Mouse (Mus musculus): Measurements from ENCODE around the gene Ptms.
"Not testable (repeated sequence)": the region's sequence is repeated elsewhere in the genome, so short reads cannot be mapped to it uniquely, and the experiment has no call there.

Ptms gene

DNA sequence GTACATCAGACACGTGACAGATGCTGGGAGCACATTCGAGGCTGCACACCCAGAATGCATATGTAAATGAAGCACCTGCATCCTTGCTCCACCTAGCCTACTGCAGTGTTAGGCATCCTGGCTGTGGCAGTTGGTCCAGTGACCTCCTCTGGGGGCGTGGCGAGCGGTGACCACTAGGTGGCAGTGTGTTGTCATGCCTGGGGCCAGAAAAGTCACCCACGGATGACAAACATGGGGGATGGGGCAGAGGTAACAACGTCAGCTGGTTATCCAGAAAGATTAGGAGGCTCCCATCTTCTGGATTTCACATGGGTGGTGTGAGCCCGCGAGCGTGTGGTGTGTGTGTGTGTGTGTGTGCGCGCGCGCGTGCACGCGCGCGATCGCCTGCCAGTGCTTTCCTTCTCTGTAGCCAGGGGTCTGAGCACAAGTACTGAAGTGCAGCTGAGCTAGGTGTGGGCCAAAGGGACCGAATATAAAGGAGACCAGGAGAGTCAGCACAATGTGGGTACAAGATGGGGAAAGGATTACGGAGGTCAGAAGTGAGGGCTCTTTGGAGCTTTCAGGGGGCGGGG lies 16.2 kb downstream of the Ptms start:
- DNase-seq: peak; percentile 87

DNA sequence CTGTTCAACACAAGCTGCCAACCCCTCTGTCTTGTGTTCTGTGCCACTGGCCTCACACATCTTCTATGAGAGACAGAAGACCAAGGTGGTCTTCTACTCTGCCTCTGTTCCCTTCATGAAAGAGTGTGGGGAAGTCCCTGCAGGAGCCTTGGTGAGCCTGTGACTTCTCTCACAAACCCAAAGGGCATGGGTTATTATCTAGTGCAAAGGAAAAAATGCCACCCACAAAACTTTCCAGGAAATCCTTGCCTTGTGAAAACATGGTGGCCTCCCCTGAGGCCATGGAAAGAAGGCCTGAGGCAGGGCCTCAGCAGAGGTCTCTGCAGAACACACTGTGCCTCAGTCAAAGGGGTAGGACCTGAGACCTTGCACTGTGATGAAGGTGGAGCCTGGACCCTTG lies 18.1 kb downstream of the Ptms start:
- DNase-seq: no peak

DNA sequence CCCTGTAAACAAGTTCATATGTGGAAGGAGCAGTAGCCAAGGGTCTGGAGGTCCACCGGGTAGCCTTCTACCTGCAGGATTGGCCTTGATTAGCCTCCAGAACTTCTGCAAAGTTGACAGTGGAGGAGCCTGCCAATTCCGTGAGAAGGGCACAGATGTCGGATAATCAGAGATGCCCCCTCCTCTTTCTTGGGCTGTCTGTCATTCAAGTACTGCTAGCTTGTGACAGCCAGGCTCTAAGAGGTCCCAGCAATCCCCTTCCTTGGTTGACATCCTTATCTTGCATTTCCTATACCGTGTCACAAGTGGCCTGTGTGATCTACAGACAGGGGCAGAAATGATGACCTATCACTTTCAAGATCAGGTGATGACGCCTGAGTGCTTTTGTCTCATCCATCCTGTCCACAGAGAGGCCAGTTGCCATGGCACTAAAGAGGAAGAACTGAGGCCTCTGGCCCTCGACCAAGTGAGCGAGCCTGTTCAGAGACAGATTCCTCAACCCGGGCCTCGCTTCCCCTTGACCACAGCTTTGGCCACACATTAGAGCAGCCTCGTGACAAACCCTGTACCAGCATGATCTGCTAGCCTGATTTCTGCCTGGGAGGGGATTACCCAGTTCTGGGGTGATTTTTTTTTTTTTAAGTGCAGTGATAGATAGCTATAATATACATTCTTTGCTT lies 19.0 kb downstream of the Ptms start:
- peak; percentile 19 for DNase-seq

DNA sequence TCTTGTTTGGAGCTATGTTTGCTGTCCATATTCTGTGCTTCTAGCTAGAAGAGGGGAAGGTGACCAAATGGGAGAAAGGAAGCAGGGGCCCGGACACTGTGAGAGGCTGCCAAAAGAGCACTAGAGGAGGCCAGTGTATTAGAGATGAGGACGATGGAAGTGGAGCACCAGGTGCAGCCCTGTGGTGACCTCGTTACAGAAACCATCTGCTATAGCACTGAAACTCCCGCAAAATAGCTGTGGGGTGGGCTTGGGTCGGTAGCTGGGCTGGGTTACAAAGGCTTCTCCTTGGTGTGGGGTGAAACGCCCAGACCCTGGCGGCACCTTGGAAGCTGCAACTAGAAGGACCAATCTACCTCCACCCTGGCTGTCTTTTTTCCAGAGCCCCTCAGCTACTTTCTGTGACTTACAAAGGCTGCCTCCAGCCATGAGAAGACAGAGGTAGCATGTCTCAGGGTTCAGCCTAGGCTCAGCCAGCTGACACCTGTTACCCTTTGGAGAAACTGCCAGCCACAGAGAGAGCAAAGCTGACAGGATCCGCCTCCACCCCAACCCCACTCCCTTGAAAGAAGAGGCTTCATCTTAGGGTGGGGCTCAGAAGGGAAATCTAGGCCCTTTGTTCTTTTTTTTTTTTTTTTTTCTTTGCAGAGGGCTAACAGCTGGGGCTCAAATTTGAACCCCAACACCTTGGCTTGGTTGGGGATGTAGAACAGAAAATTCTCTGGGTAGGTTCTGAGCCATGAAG lies 19.7 kb downstream of the Ptms start:
- no peak for DNase-seq

DNA sequence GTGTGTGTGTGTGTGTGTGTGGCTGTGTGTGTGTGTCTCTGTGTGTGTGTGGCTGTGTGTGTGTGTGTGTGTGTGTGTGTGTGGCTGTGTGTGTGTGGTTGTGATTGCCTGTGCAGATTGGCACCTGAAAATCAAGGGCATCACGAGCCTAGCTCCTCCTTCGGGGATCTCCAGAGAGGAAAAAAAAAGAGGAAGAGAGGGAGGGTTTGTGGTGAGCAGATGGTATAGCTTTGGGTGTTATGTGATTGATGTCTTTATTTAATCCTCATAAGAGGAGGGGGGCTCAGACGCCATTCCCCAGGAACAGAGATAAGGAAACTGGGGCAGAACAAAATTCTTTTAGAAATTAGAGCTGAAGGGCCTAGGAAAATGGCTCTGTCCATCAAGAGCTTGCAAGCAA lies 21.5 kb downstream of the Ptms start:
- DNase-seq: no peak

DNA sequence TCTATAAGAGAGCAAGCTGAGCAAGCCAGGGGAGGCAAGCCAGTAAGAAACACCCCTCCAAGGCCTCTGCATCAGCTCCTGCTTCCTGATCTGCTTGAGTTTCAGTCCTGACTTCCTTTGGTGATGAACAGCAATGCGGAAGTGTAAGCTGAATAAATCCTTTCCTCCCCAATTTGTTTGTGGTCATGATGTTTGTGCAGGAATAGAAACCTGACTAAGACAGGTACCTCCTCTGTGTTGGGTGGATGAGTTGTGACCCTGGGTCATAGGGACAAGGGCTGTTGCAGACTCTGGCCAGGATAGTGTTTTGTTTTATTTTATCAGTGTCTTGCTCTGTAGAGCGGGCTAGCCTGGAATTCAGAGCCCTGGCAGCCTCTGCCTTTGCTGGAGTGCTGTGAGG lies 25.8 kb downstream of the Ptms start:
- DNase-seq: not testable (repeated sequence)

DNA sequence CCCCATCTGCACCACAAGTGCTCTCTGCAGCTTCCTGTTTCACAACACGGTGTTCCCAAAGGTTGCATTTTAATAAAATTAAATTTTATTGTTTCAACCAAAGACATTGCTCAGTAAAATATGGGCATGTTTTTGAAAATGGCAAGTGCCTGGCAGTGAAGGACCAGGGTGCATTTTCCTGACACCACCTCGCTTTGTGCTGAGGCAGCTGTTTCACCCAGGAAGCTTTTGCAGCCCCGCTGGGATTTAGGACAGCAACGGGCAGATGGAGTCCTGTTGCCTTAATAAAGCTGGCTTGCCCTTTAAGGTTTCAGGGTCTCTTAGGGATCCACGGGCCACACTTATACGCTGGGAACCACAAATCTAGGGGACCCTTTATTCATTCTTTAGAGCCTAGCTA lies 28.9 kb downstream of the Ptms start:
- no peak for DNase-seq

DNA sequence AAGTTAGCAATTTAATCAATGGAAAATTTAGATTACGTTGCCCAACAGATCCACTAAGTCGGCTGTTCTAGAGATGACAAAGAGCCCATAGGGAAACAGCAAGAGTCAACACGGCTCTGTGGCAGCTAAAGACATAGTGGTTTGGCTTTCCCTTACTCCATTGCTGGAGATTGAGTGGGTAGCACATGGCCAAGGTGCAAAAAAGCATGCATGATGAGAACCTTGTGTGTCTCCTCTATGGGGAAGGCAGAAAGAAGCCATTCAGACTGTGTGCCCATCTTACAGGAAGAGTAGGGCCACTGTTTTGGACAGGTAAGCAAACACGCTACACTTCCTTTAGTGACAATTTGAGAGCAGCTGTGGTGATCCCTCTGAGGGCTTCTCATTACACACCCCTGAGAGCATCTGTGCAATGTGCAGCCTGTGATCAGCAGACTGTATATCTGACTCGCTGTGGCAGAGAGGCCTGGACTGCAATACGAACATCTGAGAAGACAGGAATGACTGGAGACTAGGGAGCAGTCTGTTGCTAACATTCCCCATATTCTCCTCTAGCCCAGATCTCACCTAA lies 31.3 kb downstream of the Ptms start:
- DNase-seq: no peak

DNA sequence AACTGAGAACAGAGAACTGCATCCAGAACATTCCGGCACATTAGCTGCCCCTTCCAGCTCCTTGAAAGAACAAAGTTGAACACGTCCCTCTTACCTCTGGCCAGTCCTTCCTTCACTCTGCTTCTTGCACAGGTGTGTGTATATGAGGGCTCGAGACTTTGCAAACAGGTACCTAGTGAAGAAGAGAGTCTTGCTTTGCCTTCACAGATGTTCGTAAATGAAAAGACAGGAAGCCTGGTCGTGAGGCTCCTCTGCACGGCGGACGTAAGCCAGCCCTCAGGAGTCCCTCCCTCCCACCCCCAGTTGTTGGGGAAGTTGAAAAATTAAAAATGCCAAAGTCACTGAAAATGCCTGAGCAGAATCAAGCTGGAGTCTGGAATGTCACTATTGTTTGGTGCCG lies 31.9 kb downstream of the Ptms start, which contains the start of gene Cd4:
TSS of gene Cd4 (minus strand) at position 236 of the 400 bp plus-strand sequence.
- DNase-seq: no peak

DNA sequence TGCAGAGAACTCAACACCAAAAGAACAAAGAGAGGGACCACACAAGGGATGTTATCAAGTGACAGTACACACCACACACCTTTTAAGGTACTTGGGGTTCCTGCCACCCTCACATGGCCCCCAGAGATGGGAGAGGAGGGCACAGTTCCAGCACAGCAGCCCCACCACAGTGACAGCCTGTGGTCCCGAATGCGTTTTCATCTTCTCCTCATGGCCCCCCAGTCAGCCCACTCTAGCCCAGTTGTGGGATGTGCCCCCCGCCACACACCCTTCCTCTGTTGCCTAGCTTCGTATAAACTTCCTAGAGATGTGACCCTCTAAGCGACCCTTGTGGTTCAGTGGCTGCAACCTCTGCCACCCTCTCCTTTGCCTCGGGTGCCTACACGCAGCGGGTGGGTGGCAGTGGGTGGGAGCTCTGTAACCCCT lies 33.9 kb downstream of the Ptms start:
- no peak for DNase-seq

DNA sequence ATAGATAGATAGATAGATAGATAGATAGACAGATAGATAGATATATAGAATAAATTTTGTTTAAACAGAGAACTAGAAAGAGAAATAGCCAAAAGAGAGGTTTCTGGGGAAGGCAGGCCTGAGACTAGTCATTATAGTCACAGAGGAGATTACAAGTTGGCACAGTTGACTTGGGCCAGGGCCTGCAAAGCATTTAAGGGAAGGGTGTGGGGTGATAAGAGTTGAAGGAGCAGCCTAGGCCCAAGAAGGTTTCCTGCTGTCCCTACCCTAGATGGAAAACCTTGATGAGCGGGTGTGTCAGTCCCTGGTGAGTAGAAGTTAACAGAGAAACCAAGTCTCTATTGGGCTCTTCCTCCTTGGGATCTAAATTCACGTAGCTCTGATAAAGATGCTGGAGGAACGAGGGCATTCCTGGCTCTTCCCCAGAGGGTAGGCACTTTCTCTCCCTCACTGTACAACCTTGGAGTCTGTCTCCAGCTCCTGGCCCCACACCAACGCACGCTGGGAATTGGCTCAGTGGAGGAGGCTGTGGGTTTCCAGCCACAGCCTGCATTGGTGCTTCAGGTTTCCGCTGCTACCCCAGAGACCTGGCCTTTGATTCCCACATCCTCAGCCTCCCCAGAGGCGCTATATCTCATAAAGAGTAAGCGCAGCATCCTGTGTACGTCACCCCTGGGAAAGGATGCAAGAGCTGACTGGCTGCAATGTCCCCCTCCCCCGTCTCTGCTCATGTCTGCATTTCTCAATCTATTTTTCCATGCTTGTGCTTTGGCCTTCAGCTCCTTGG lies 35.0 kb downstream of the Ptms start:
- DNase-seq: no peak

DNA sequence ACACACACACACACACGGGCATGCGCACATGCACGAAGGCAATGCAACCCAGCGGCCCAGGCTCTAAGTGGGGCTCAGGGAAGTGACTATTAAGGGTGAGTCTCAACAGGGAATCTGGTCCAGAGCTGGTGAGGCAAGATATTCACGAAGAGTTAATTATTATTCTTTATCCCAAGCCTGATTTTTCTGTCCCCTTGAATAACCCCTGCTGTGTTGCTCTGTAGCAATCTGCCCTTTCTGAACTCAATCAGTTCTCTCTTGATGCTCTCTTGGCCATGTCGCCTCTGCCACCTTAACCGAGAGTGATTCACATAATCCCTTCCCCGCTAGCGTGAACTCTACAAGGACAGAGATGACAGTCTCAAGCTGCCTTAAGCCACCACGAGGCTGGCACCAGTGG lies 36.6 kb downstream of the Ptms start:
- DNase-seq: no peak

DNA sequence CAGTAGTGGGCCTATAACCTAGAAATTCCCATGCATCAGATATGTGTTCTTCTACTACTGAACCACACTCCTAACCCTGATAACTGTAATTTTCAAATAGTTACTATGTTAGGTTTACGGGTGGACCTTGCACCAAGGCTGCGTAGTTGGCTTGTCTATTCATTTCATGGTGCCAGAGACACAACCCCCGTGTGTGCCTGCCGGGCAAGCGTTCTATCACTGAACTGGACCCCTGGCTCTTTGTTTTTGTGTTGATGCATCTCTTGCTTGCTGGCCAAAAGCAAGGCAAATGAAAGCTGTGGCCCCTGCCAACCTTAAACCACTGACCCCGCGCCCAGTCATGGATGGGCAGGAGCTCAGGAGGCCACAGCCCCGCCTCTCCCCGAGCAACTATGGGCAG lies 38.1 kb downstream of the Ptms start:
- no peak for DNase-seq

DNA sequence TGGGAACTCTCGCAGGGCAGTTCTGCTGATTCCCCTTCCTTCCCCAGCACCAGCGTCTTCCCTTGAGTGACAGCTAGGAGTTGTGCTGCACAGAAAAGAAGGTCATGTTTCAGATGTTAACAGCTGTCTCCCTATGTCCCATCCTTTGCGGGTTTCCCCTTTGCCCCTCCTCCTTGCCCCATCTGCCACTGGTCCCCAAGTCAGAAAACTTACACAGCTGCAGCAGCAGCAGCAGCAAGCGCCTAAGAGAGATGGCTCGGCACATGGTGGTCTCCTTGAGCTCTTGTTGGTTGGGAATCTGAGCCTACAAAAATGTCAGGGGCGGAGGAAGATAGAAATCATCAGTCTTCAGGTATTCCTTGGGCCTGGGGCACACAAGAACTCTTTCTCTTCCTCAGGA lies 40.5 kb downstream of the Ptms start:
- DNase-seq: no peak

DNA sequence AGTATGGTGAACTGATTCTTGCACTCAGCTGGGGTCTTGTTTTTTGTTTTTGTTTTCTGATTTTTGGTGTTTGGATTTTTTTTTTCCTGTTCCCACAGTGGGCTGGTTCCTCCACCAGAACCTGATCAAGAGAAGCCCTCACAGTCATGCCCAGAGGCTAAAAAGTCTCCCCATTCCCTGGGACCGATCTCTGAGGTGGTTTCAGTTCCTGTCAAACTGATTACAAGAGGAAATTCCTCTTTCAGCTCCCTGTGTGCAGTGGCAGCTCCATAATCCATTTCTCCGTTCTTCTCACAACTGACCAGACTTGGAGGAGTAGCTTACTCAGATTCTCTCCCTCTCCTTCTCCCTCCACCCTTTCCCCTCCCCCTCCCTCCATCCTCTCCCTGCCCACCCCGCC lies 45.6 kb downstream of the Ptms start:
- no peak for DNase-seq

DNA sequence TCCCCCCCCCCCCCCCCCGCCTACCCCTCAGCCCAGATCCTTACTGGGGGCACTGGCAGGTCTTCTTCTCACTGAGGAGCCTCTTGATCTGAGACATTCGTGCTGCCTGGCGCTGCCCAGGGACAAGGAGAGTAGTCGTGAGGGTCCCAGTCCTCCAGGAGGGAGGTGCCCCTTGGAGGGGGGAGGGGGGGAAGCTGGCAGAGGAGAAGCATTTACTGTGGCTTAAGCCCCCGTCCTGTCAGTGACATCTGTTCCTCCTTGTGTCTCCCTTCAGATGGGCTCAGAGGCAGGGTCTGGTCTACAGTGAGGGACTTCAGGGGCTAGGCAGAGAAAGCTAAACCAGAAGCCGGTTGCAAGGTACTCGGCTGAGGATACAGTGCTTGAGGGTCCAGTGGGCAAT lies 53.3 kb downstream of the Ptms start:
- DNase-seq: no peak

DNA sequence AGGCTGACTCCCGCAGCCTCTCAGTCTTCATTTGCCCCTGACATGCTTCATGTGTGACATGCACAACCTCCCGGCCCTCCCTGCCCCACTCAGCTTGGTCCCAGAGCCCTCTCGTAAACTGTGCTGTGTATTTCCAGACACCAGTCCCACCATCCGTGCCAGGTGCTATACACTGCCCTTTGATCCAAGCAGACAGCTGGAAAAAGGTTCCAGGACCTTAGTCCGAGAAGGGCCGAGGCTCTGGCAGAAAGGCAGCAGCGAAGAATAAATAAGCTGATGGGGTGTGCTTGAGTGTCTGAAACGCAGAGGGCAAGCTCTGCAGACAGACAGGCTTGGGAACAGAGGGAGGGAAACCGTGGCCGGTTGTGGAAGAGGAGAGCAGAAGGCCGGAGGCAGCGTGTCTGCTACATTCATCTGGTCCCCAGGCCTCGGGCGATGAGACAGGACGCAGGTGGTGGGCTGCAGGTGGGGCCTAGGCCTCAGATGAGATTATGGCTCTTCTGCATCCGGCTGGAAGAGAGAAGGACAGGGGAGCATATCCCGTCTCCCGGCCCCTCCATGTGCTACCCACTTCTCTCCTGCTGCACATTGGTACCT lies 54.0 kb downstream of the Ptms start:
- no peak for DNase-seq

Measured in right cerebral cortex, postnatal 25 days (tissue).